26 mouse cellular contexts compared by ENCODE assay signal in genomic region chr6:146404156-146404555, GRCm38 (mm10).
DNase-seq lines count a peak whose midpoint lies in the region; ATAC-seq and TF ChIP-seq lines count a peak whose summit lies in the region.
"Had no signal": no experiment of that assay in that cellular context is flagged by ENCODE, and none has a peak within 500 bp of the region (broad histone marks: within the 10 kb centered on the region; RNA-seq: fewer than 3 reads in every experiment).

No protein-coding gene starts in this region.

- no peak for ATAC-seq in hindbrain, embryonic 13.5 days (ENCODE audit: low FRiP score)
- no peak for ATAC-seq in hindbrain, embryonic 16.5 days
- ATAC-seq in midbrain, embryonic 15.5 days (replicated peaks), result no peak

- TF ChIP-seq CTCF in olfactory bulb, adult 2 months (IDR thresholded peaks at IDR 0.05; ENCODE audit: insufficient read depth, low read depth, low read length), result no peak

- H3K9ac ChIP-seq in hindbrain, embryonic 13.5 days, result no peak overlapping the region
- no peak overlapping the region for H3K9ac ChIP-seq in hindbrain, embryonic 16.5 days (ENCODE audit: low read depth, low read length)
- no peak overlapping the region for H3K9ac ChIP-seq in midbrain, embryonic 15.5 days
- H3K9ac ChIP-seq: heart, embryonic 12.5 days; intestine, embryonic 15.5 days; liver, embryonic 15.5 days; lung, embryonic 15.5 days had no signal

- H3K27ac ChIP-seq in hindbrain, embryonic 13.5 days, result no peak overlapping the region
- H3K27ac ChIP-seq in hindbrain, embryonic 16.5 days (ENCODE audit: low read depth, low read length), result no peak overlapping the region
- H3K27ac ChIP-seq in olfactory bulb, adult 2 months (ENCODE audit: insufficient read depth, low read depth, low read length), result peak overlapping the region; percentile 78
- no peak overlapping the region for H3K27ac ChIP-seq in midbrain, embryonic 15.5 days
- H3K27ac ChIP-seq: hindbrain, embryonic 10.5 days; intestine, embryonic 15.5 days; liver, embryonic 15.5 days; lung, embryonic 15.5 days; macrophage; midbrain, embryonic 10.5 days had no signal

- peak; percentile 29 for DNase-seq in right cerebral cortex, postnatal 14 days
- no peak for DNase-seq in right cerebral cortex, adult 18-20 months
- peak; percentile 27 for DNase-seq in forelimb bud, embryonic 11.5 days (ENCODE audit: low read depth, low spot score)
- no peak for DNase-seq in layer of hippocampus, adult 18-20 months (ENCODE audit: low spot score in 2 of 2)
- DNase-seq: adrenal gland, adult 2 months; B cell, adult 2 months; cerebellum, adult 11-12 months; gastrocnemius, postnatal 25 days; heart, adult 18-20 months; heart, postnatal 10 days; kidney, adult 8-10 months; kidney, postnatal 10 days; liver had no signal

- H3K4me3 ChIP-seq in hindbrain, embryonic 13.5 days, result no peak overlapping the region
- H3K4me3 ChIP-seq in hindbrain, embryonic 16.5 days (ENCODE audit: low read length), result no peak overlapping the region
- H3K4me3 ChIP-seq in olfactory bulb, adult 2 months (ENCODE audit: insufficient read depth, low read depth, low read length), result no peak overlapping the region
- H3K4me3 ChIP-seq in midbrain, embryonic 15.5 days, result no peak overlapping the region
- H3K4me3 ChIP-seq: heart, embryonic 12.5 days; hindbrain, embryonic 10.5 days; intestine, embryonic 15.5 days; liver, embryonic 15.5 days; lung, embryonic 15.5 days; midbrain, embryonic 10.5 days had no signal

- 45% methylated on average over 10 of the region's 10 CpGs for WGBS in hindbrain, embryonic 13.5 days
- 41% methylated on average over 10 of the region's 10 CpGs for WGBS in hindbrain, embryonic 16.5 days
- WGBS in olfactory bulb, adult 2 months, result 30% methylated on average over 10 of the region's 10 CpGs
- WGBS in midbrain, embryonic 15.5 days, result 55% methylated on average over 10 of the region's 10 CpGs

- no peak for TF ChIP-seq POLR2A in olfactory bulb, adult 2 months (IDR thresholded peaks at IDR 0.05; ENCODE audit: insufficient read depth, low read depth, low read length)

- H3K27me3 ChIP-seq in hindbrain, embryonic 13.5 days, result 0 out of 2 replicates have a peak, but pooled peaks cover 3% of the 10 kb centered on the region
- H3K27me3 ChIP-seq in hindbrain, embryonic 16.5 days (replicated peaks; ENCODE audit: control insufficient read depth, insufficient read depth, low read length), result no peaks in the 10 kb centered on the region
- H3K27me3 ChIP-seq in midbrain, embryonic 15.5 days (replicated peaks), result no peaks in the 10 kb centered on the region
- H3K27me3 ChIP-seq: CH12.LX; heart, embryonic 12.5 days; intestine, embryonic 15.5 days; liver, embryonic 15.5 days; lung, embryonic 15.5 days had no signal

- peaks cover 18% of the 10 kb centered on the region for H3K4me1 ChIP-seq in hindbrain, embryonic 13.5 days (replicated peaks)
- H3K4me1 ChIP-seq in hindbrain, embryonic 16.5 days (ENCODE audit: control insufficient read depth, insufficient read depth, low read depth, low read length), result no peaks in the 10 kb centered on the region
- H3K4me1 ChIP-seq in olfactory bulb, adult 2 months (ENCODE audit: control insufficient read depth, insufficient read depth, low read length), result peaks cover 22% of the 10 kb centered on the region
- 0 out of 2 replicates have a peak, but pooled peaks cover 2% of the 10 kb centered on the region for H3K4me1 ChIP-seq in midbrain, embryonic 15.5 days
- H3K4me1 ChIP-seq: liver, embryonic 15.5 days; midbrain, embryonic 10.5 days had no signal

- H3K4me2 ChIP-seq in hindbrain, embryonic 13.5 days, result peak overlapping the region; percentile 13; the same call in 1 of the 2 replicates
- no peak overlapping the region for H3K4me2 ChIP-seq in hindbrain, embryonic 16.5 days (ENCODE audit: low read length)
- no peak overlapping the region for H3K4me2 ChIP-seq in midbrain, embryonic 15.5 days
- H3K4me2 ChIP-seq: heart, embryonic 12.5 days; intestine, embryonic 15.5 days; liver, embryonic 15.5 days; lung, embryonic 15.5 days had no signal

- H3K36me3 ChIP-seq in hindbrain, embryonic 13.5 days, result no peaks in the 10 kb centered on the region
- H3K36me3 ChIP-seq in hindbrain, embryonic 16.5 days (ENCODE audit: control insufficient read depth, insufficient read depth, low read length), result no peaks in the 10 kb centered on the region
- H3K36me3 ChIP-seq in midbrain, embryonic 15.5 days (replicated peaks), result no peaks in the 10 kb centered on the region
- H3K36me3 ChIP-seq: hindbrain, embryonic 10.5 days; intestine, embryonic 15.5 days; liver, embryonic 15.5 days; lung, embryonic 15.5 days; midbrain, embryonic 10.5 days had no signal

- H3K9me3 ChIP-seq in hindbrain, embryonic 13.5 days, result no peaks in the 10 kb centered on the region
- H3K9me3 ChIP-seq in hindbrain, embryonic 16.5 days (ENCODE audit: control insufficient read depth, low read length), result no peaks in the 10 kb centered on the region
- H3K9me3 ChIP-seq in midbrain, embryonic 15.5 days, result no peaks in the 10 kb centered on the region
- H3K9me3 ChIP-seq: G1E; heart, embryonic 12.5 days; hindbrain, embryonic 10.5 days; intestine, embryonic 15.5 days; liver, embryonic 15.5 days; lung, embryonic 15.5 days; midbrain, embryonic 10.5 days had no signal

Comparison
In these comparisons a context has a peak if more than half of its experiments do, and no peak if none do; other contexts are left out.
1. DNase-seq: peak in right cerebral cortex, postnatal 14 days (single experiment) and forelimb bud, embryonic 11.5 days (single experiment); none in right cerebral cortex, adult 18-20 months (single experiment) and layer of hippocampus, adult 18-20 months (0 of 2).